Mouse (Mus musculus) ovary, postnatal 36 days (tissue): ENCODE data around the gene Gabra3.

ENCODE experiments used
- DNase-seq: peaks from one replicate; pipeline ENCODE4 v3.0.0; 2022; ENCODE audit warnings: low spot score, mixed read lengths

Gene Gabra3

GRCm38 (mm10) chrX:72656230-72656898, at the start of gene Gabra3:
TSS of gene Gabra3 (minus strand) at chrX:72656848.
- DNase-seq: no peak

DNA sequence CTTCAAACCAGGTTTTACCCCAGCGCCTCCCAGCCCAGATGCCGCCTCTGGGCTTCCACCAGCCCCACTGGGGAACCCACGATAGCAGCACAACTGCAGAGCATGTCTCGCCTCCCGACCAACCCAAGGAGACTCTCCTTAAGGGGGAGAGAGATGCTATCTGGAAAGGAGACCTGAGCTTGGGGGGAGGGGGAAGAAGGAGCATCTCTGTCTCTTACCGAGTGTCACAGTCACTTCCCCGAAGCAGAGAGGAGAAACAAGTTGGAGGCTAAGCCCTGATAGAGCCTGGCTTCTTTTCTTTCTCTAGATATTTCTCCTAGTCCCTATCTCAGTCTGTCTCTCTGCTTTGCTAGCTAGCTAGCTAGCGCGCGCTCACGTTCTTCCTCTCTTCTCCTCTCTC, 859 bp downstream of the Gabra3 start:
- no peak for DNase-seq

DNA sequence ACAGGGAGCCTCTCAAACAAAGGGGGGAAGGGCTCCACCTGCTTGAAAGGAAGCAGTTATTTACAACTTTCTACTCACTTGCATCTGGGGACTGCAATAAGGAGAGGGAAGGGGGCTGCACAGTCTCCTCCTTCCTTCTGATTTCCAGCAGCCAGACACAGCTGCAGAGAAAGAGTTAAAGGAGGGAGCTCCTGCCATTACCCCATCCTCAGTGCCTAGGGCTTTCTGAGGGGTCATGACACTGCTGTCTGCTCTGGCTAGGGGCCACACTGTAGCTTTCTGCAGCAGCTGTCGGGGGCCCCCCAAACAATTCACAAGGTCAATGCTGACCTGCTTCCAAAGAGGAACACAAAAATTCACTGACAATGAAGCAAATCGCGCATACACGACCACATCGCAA, 1.3 kb downstream of the Gabra3 start:
- DNase-seq: no peak

- DNase-seq: no peak
Observed at GRCm38 (mm10) chrX:72650688-72651087, 6.0 kb downstream of the Gabra3 start.

- DNase-seq: no peak
Observed at GRCm38 (mm10) chrX:72644691-72645090, 12.0 kb downstream of the Gabra3 start.

DNA sequence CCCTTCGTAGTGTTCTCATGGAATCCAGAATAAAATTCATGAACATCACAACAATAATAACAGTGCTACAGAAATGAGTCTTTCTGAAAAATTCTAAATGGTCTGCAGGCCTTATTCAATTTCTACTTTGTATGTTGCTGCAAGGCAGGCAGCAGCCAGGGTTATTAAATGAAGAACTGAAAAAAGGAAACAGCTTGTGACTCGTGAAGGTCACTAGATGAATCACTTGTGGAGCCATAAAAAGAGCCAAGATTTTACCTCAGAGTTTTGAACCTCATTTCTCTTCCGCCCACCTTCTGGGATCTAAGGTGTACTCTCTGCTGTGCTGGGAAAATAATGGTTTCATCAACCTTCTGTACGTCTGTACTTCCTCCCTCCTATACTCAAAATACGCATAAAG, 159.4 kb downstream of the Gabra3 start:
- DNase-seq: no peak

GRCm38 (mm10) chrX:72489806-72490205, 166.8 kb downstream of the Gabra3 start:
- DNase-seq: no peak

GRCm38 (mm10) chrX:72386758-72387157, 269.9 kb downstream of the Gabra3 start, which contains the start of gene Magea10:
TSS of gene Magea10 (minus strand) at chrX:72386858.
- DNase-seq: no peak
